Mouse (Mus musculus): ENCODE data around the gene Blzf1. TPM values are rescaled to one million over a fixed set of nuclear protein-coding genes. Genes with fewer than 3 reads are reported as not detected.

The Blzf1 gene
- polyA plus RNA-seq, 1 experiment from 2014 or later: 34.3 TPM

DNA sequence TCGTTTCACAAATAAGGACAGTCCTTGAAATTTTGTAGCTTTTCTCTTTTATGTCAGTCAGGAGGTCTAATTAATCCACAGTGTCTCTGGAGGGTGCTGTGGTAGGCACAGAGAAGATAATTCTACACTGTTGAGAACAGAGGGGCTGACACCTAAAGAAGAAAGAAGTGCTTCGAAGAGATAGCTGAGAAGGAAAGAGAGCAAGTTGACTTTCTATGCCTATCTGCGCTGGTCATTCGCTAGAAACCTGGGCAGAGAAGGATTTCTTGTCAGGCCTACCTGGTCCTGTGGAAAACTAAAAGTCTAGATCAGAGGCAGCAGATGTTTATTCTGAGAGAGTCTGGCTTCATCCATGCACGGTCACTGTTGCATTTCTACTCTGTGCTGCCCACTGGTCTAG, 6.8 kb upstream of the Blzf1 start:
- Histone ChIP-seq H3K27ac (ENCODE audit: low read length) (no peak overlapping the region), H3K27me3 (ENCODE audit: control insufficient read depth, insufficient read depth, low read length) (no peaks in the 10 kb centered on the region), H3K4me1 (ENCODE audit: control insufficient read depth, insufficient read depth, low read length) (no peaks in the 10 kb centered on the region), H3K4me2 (ENCODE audit: low read depth, low read length) (no peak overlapping the region), H3K4me3 (replicated peaks; ENCODE audit: low read length) (no peak overlapping the region), H3K36me3 (ENCODE audit: control insufficient read depth, insufficient read depth, low read length) (no peaks in the 10 kb centered on the region), H3K9ac (ENCODE audit: low read length) (no peak overlapping the region), H3K9me3 (replicated peaks; ENCODE audit: control insufficient read depth, low read length) (no peaks in the 10 kb centered on the region)
- 85% methylated on average over 5 of the region's 5 CpGs for WGBS
- ATAC-seq (ENCODE audit: insufficient read depth, low FRiP score): no peak

DNA sequence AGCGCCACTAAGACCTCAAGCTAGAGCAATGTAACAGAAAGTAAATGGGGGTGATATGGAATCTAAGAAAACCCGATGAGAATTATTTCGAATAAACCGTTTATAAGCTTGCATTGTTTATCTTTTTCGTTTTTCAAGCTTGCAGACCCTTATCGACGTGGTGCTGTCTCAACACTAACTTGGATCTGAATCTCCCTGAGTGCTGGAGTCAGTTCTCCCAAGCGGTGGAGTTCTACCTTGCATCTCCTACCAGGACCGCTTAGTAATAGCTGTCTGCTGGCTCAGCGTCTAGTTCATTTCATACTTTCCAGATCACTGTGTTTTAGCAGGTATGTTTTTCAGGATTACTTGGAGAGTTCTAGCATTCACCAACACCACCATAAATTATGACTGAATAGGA, 633 bp upstream of the Blzf1 start:
- Histone ChIP-seq H3K4me3 (replicated peaks; ENCODE audit: low read length) (peak overlapping the region; percentile 99), H3K27ac (ENCODE audit: low read length) (no peak overlapping the region), H3K9me3 (replicated peaks; ENCODE audit: control insufficient read depth, low read length) (no peaks in the 10 kb centered on the region), H3K36me3 (ENCODE audit: control insufficient read depth, insufficient read depth, low read length) (no peaks in the 10 kb centered on the region), H3K9ac (ENCODE audit: low read length) (peak overlapping the region; percentile 70), H3K4me2 (ENCODE audit: low read depth, low read length) (peak overlapping the region; percentile 72), H3K27me3 (ENCODE audit: control insufficient read depth, insufficient read depth, low read length) (no peaks in the 10 kb centered on the region), H3K4me1 (ENCODE audit: control insufficient read depth, insufficient read depth, low read length) (peaks cover 12% of the 10 kb centered on the region)
- ATAC-seq (ENCODE audit: insufficient read depth, low FRiP score): no peak
- WGBS: 8% methylated on average over 10 of the region's 10 CpGs

DNA sequence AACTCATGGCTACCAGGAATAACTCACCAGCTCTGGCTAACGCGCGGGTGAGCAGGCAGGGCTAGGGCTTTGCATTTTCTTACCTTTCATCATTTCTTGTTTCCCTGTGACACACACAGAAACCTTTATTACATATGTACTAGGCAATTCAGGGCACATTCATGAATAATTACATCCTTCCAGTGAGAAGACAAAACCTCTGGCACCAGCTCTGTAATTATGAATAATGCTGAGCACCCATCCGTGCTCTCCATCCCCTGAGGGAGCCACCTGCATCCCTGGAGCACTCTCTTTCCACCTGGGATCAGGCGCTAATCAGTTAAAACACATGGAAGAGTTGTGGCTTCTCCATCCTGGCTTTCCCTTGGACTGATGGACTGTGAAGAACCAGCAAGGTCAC, 3.5 kb downstream of the Blzf1 start, which contains the start of gene Nme7:
Gene Nme7, plus strand, starts transcription at position 301 of the 400 bp plus-strand sequence.
- Histone ChIP-seq H3K4me2 (ENCODE audit: low read depth, low read length) (no peak within 1 kb of the TSS), H3K36me3 (ENCODE audit: control insufficient read depth, insufficient read depth, low read length) (peaks cover 19% of the 10 kb centered on the region), H3K27ac (ENCODE audit: low read length) (no peak within 1 kb of the TSS), H3K4me3 (replicated peaks; ENCODE audit: low read length) (no peak within 1 kb of the TSS), H3K27me3 (ENCODE audit: control insufficient read depth, insufficient read depth, low read length) (no peaks in the 10 kb centered on the region), H3K9me3 (replicated peaks; ENCODE audit: control insufficient read depth, low read length) (no peaks in the 10 kb centered on the region), H3K4me1 (ENCODE audit: control insufficient read depth, insufficient read depth, low read length) (peaks cover 12% of the 10 kb centered on the region), H3K9ac (ENCODE audit: low read length) (no peak within 1 kb of the TSS)
- WGBS: 78% methylated on average over 5 of the region's 5 CpGs
- no peak for ATAC-seq (ENCODE audit: insufficient read depth, low FRiP score)

DNA sequence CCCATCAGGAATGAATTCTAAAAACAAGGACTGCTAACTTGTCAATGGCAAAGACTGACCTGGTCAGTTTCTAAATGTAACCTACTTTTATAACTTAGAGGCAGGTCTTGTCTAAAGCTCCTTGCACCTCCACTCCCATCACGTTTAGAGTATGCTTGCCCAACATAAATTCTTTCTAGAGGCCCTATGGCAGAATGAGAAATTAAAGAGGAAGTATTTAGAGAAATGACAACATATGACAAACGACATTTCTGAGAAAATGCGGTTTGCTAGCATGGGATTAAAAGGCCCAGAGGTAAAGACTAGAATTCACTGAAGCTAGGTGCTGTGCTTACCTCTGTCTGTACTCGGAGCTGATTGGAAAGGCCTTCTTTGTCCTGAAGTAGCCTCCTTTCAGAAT, 5.3 kb downstream of the Blzf1 start:
- Histone ChIP-seq H3K27me3 (ENCODE audit: control insufficient read depth, insufficient read depth, low read length) (no peaks in the 10 kb centered on the region), H3K9me3 (replicated peaks; ENCODE audit: control insufficient read depth, low read length) (no peaks in the 10 kb centered on the region), H3K9ac (ENCODE audit: low read length) (no peak overlapping the region), H3K4me3 (replicated peaks; ENCODE audit: low read length) (no peak overlapping the region), H3K4me1 (ENCODE audit: control insufficient read depth, insufficient read depth, low read length) (peaks cover 12% of the 10 kb centered on the region), H3K4me2 (ENCODE audit: low read depth, low read length) (no peak overlapping the region), H3K27ac (ENCODE audit: low read length) (no peak overlapping the region), H3K36me3 (ENCODE audit: control insufficient read depth, insufficient read depth, low read length) (peaks cover 29% of the 10 kb centered on the region)
- ATAC-seq (ENCODE audit: insufficient read depth, low FRiP score): no peak
- WGBS: 86% methylated on average over 4 of the region's 4 CpGs

DNA sequence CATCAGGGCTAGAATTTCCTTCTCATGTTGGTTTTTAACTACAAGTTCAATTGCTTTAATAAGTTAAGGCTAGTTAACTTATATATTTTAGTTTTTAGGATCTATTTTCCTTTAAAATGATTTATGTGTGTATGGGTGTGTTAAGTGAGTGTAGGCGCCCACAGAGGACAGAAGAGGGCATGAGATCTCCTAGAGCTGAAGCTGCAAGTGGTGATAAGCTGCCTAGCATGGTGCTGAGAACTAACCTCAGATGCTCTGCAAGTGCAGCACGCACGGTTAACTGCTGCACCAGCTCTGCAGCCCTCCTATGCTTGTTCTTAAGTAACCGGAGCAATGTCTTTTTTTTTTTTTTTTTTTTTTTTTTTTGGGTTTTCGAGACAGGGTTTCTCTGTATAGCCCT, 10.8 kb downstream of the Blzf1 start:
- ATAC-seq (ENCODE audit: insufficient read depth, low FRiP score): no peak
- Histone ChIP-seq H3K27ac (ENCODE audit: low read length) (no peak overlapping the region), H3K4me2 (ENCODE audit: low read depth, low read length) (no peak overlapping the region), H3K9me3 (replicated peaks; ENCODE audit: control insufficient read depth, low read length) (no peaks in the 10 kb centered on the region), H3K36me3 (ENCODE audit: control insufficient read depth, insufficient read depth, low read length) (peaks cover 29% of the 10 kb centered on the region), H3K4me3 (replicated peaks; ENCODE audit: low read length) (no peak overlapping the region), H3K9ac (ENCODE audit: low read length) (no peak overlapping the region), H3K27me3 (ENCODE audit: control insufficient read depth, insufficient read depth, low read length) (no peaks in the 10 kb centered on the region), H3K4me1 (ENCODE audit: control insufficient read depth, insufficient read depth, low read length) (no peaks in the 10 kb centered on the region)
- 91% methylated on average over 4 of the region's 5 CpGs for WGBS

DNA sequence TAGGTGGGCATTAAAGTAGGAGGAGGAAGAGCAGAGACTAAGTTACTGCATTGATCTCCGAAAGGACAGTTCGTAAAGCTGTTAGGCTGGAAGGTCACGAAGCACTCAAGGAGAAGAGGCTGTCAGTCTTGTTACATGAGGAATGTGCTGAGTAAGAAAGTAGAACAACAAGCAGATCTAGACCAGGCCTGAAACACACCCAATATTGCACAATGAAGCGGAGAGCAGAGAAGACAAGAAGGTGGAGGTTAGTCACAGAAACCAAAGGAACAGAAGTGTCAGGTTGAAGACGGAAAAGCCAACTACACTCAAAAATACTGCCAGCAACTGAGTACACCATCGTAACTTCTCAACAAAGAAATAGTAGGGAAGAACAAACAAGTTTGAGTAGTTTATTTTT, 13.2 kb downstream of the Blzf1 start:
- H3K27ac ChIP-seq (ENCODE audit: low read length): peak overlapping the region; percentile 9; the same call in 1 of the 2 replicates
- peaks cover 23% of the 10 kb centered on the region for H3K36me3 ChIP-seq (ENCODE audit: control insufficient read depth, insufficient read depth, low read length)
- ATAC-seq (ENCODE audit: insufficient read depth, low FRiP score): no peak

DNA sequence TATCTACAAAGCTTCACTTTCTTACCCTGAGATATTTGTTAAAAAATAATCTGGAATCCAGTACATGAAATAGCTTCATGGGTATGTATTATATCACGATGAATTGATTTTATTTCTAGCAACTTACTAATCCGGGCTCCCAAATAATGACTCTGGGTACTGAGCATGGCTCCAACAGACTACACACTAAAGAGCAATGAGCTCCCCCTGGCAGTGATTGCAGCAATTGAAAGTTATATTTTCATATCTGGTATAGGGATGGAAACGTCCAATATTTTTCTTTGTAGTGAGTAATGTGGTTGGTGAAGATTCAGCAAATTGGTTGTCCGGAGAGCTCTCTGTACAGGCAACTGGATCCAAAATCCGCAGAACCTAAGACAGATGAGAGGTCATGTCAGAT, 15.2 kb downstream of the Blzf1 start:
- no peak overlapping the region for H3K27ac ChIP-seq (ENCODE audit: low read length)
- no peaks in the 10 kb centered on the region for H3K4me1 ChIP-seq (ENCODE audit: control insufficient read depth, insufficient read depth, low read length)
- H3K9ac ChIP-seq (ENCODE audit: low read length): no peak overlapping the region
- WGBS: 88% methylated on average over 5 of the region's 5 CpGs
- no peaks in the 10 kb centered on the region for H3K27me3 ChIP-seq (ENCODE audit: control insufficient read depth, insufficient read depth, low read length)
- no peak for ATAC-seq (ENCODE audit: insufficient read depth, low FRiP score)
- H3K9me3 ChIP-seq (replicated peaks; ENCODE audit: control insufficient read depth, low read length): no peaks in the 10 kb centered on the region
- H3K4me2 ChIP-seq (ENCODE audit: low read depth, low read length): no peak overlapping the region
- peaks cover 10% of the 10 kb centered on the region; the same call in 1 of the 2 replicates for H3K36me3 ChIP-seq (ENCODE audit: control insufficient read depth, insufficient read depth, low read length)
- H3K4me3 ChIP-seq (replicated peaks; ENCODE audit: low read length): no peak overlapping the region

More for the DNA sequence above, 13.2 kb downstream of the Blzf1 start:
- H3K4me3 ChIP-seq (replicated peaks; ENCODE audit: low read length): no peak overlapping the region
- no peaks in the 10 kb centered on the region for H3K27me3 ChIP-seq (ENCODE audit: control insufficient read depth, insufficient read depth, low read length)
- no peak overlapping the region for H3K4me2 ChIP-seq (ENCODE audit: low read depth, low read length)
- WGBS: 88% methylated on average over 6 of the region's 6 CpGs
- no peaks in the 10 kb centered on the region for H3K9me3 ChIP-seq (replicated peaks; ENCODE audit: control insufficient read depth, low read length)
- no peaks in the 10 kb centered on the region for H3K4me1 ChIP-seq (ENCODE audit: control insufficient read depth, insufficient read depth, low read length)
- H3K9ac ChIP-seq (ENCODE audit: low read length): no peak overlapping the region

DNA sequence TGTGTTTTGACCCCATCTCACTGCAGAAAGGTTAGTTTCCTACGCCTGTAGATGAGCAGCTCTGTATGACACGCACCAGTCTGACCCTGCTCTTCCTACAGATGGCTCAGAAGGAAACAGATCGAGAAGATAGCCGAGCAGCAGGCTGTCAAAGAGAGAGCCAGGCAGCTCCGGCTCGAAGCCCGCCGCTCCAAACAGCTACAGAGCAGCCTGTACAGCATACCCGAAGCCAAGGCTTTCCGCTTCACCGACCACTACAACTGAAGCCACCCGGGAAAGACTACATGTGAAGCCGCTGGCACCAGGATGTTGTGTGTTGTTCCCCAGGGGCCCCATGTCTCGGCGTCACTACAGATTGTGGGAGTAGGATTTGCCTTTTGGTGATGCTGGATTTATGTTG, 19.9 kb downstream of the Blzf1 start:
- Histone ChIP-seq H3K4me3 (replicated peaks; ENCODE audit: low read length) (no peak overlapping the region), H3K27ac (ENCODE audit: low read length) (no peak overlapping the region), H3K4me2 (ENCODE audit: low read depth, low read length) (no peak overlapping the region), H3K4me1 (ENCODE audit: control insufficient read depth, insufficient read depth, low read length) (no peaks in the 10 kb centered on the region), H3K9ac (ENCODE audit: low read length) (no peak overlapping the region), H3K27me3 (ENCODE audit: control insufficient read depth, insufficient read depth, low read length) (no peaks in the 10 kb centered on the region), H3K9me3 (replicated peaks; ENCODE audit: control insufficient read depth, low read length) (no peaks in the 10 kb centered on the region), H3K36me3 (ENCODE audit: control insufficient read depth, insufficient read depth, low read length) (no peaks in the 10 kb centered on the region)
- ATAC-seq (ENCODE audit: insufficient read depth, low FRiP score): no peak
- WGBS: 70% methylated on average over 15 of the region's 15 CpGs

DNA sequence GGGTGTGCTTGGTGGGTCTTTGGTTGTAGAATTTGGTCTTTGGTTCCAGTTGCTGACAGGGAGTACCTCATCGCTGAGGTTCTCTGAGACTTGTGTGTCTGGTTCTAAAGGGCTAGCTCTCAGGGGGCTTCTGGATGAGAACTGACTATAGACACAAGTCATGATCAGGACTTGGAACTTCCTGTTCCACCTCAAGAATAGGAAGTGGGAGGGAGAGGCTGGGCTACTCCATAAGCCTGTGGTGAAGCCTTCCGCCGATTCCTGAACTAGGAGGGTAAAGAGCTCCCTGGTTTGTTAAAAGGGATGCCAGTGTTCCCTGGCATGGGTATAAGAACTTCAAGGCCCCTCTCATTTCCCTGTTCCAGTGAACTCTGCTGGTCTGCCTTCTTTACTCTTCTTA, 23.3 kb downstream of the Blzf1 start:
- H3K9ac ChIP-seq (ENCODE audit: low read length): no peak overlapping the region
- no peaks in the 10 kb centered on the region for H3K36me3 ChIP-seq (ENCODE audit: control insufficient read depth, insufficient read depth, low read length)
- no peaks in the 10 kb centered on the region for H3K4me1 ChIP-seq (ENCODE audit: control insufficient read depth, insufficient read depth, low read length)
- no peaks in the 10 kb centered on the region for H3K27me3 ChIP-seq (ENCODE audit: control insufficient read depth, insufficient read depth, low read length)
- H3K4me2 ChIP-seq (ENCODE audit: low read depth, low read length): no peak overlapping the region
- H3K4me3 ChIP-seq (replicated peaks; ENCODE audit: low read length): no peak overlapping the region
- H3K27ac ChIP-seq (ENCODE audit: low read length): no peak overlapping the region
- no peak for ATAC-seq (ENCODE audit: insufficient read depth, low FRiP score)
- WGBS: 87% methylated on average over 3 of the region's 3 CpGs
- no peaks in the 10 kb centered on the region for H3K9me3 ChIP-seq (replicated peaks; ENCODE audit: control insufficient read depth, low read length)

DNA sequence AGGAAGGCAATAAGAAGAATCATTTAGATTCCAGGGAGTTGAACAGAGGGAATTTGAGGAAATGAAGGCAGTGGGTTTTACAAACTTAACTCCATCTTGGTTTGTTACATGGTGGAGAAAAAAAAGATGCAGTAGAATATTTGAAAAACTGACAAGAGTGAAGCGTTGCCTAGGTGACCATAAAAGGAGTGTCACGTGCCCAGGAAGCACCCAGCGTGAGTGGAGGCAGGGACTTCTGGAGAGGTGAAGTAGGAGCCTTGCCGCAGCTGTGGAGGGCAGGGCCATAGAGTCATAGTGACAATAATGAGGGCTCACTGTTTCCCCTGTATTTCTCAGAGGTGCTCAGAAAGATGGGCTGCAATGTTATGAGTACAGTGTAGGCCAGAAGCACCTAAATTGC, 28.0 kb downstream of the Blzf1 start:
- 62% methylated on average over 4 of the region's 4 CpGs for WGBS
- Histone ChIP-seq H3K9me3 (replicated peaks; ENCODE audit: control insufficient read depth, low read length) (no peaks in the 10 kb centered on the region), H3K27me3 (ENCODE audit: control insufficient read depth, insufficient read depth, low read length) (no peaks in the 10 kb centered on the region), H3K9ac (ENCODE audit: low read length) (no peak overlapping the region), H3K27ac (ENCODE audit: low read length) (no peak overlapping the region), H3K4me2 (ENCODE audit: low read depth, low read length) (no peak overlapping the region), H3K36me3 (ENCODE audit: control insufficient read depth, insufficient read depth, low read length) (no peaks in the 10 kb centered on the region), H3K4me1 (ENCODE audit: control insufficient read depth, insufficient read depth, low read length) (no peaks in the 10 kb centered on the region), H3K4me3 (replicated peaks; ENCODE audit: low read length) (no peak overlapping the region)
- ATAC-seq (ENCODE audit: insufficient read depth, low FRiP score): no peak

All from stomach, embryonic 16.5 days (tissue).